Mouse (Mus musculus) neural tube, embryonic 11.5 days (tissue): ENCODE measurements around the gene Ndufa7. TPM values are rescaled to one million over a fixed set of nuclear protein-coding genes. Genes with fewer than 3 reads are reported as not detected.
"Not testable (repeated sequence)": the region's sequence is repeated elsewhere in the genome, so short reads cannot be mapped to it uniquely, and the experiment has no call there.

ENCODE experiments used
- ATAC-seq: fragments of 200-750 bp; cut with Nextera tagmentation; 2 replicates; pipeline ENCODE4 v1.8.0; 2017; ENCODE audit warnings: moderate number of reproducible peaks, mild to moderate bottlenecking, moderate TSS enrichment, moderate library complexity; ENCODE audit not compliant: insufficient read depth, low FRiP score, low TSS enrichment
- DNase-seq: peaks from one replicate; pipeline ENCODE4 v3.0.0-alpha.2; 2015; ENCODE audit warnings: low spot score
- H3K27ac ChIP-seq: fragments of 300-500 bp; sonication (generic); 2 replicates; pipeline ENCODE4 v1.5.1; 2014; ENCODE audit warnings: low read depth, mild to moderate bottlenecking, low read length
- H3K27me3 ChIP-seq: fragments of 300-500 bp; sonication (generic); 2 replicates; pipeline ENCODE4 v1.6.1; 2014; ENCODE audit warnings: mild to moderate bottlenecking, low read length, mixed read lengths; ENCODE audit not compliant: control insufficient read depth, insufficient read depth
- H3K36me3 ChIP-seq: fragments of 300-500 bp; sonication (generic); 2 replicates; pipeline ENCODE4 v1.6.1; 2014; ENCODE audit warnings: mild to moderate bottlenecking, low read length, moderate library complexity, mixed read lengths; ENCODE audit not compliant: control insufficient read depth, insufficient read depth
- H3K4me1 ChIP-seq: fragments of 300-500 bp; sonication (generic); 2 replicates; pipeline ENCODE4 v1.6.1; 2014; ENCODE audit warnings: low read length, mixed read lengths; ENCODE audit not compliant: control insufficient read depth, insufficient read depth
- H3K4me2 ChIP-seq: fragments of 300-500 bp; sonication (generic); 2 replicates; pipeline ENCODE4 v1.6.1; 2014; ENCODE audit warnings: low read depth, mild to moderate bottlenecking, moderate library complexity
- H3K4me3 ChIP-seq: fragments of 300-500 bp; sonication (generic); 2 replicates; pipeline ENCODE4 v1.5.1; 2014; ENCODE audit warnings: low read depth, low read length
- H3K9ac ChIP-seq: fragments of 300-500 bp; sonication (generic); 2 replicates; pipeline ENCODE4 v1.6.1; 2014; ENCODE audit warnings: mild to moderate bottlenecking, low read length
- H3K9me3 ChIP-seq: fragments of 300-500 bp; sonication (generic); 2 replicates; pipeline ENCODE4 v1.6.1; 2016; ENCODE audit warnings: low read length; ENCODE audit not compliant: control insufficient read depth
- WGBS: fragments of 180-500 bp; shearing (Covaris S2); extraction: QIAGEN DNeasy Blood & Tissue Kit; methylation state at CpG from one replicate; pipeline ENCODE4 v1.1.7; 2014; 5-methylcytosine and 5-hydroxymethylcytosine counted together
- microRNA-seq: library from miRNA; unstranded; fragments of <30 nt; microRNA quantifications from one replicate; pipeline ENCODE4, GENCODE M21; 2016
- polyA plus RNA-seq: library from polyadenylated mRNA; unstranded; fragments of >200 nt; fragmentation: Nextera tagmentation; extraction: Ambion mirVana; gene quantifications from 2 replicates; pipeline ENCODE4 v1.2.1, GENCODE M21; 2014

The Ndufa7 gene
- polyA plus RNA-seq, 1 experiment from 2014 or later = 432 TPM

DNA sequence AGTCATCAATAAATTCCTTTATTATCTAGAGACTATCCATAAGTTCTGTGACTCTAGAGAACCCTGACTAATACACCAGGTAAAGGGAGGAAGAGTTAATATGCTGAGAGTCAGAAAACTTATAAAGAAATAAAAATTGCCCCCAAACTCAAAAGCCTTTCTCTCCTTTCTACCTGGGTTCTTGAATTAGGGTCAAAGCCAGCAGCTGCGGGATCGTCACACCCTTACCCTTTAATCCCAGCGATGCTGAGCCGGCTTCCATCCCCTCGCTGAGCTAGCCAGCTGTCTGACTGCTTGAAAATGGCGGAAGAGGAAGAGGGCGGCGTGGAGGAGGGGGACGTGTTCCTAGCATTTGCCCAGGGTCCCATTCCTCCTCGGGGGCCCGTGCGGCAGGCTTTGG lies 49.2 kb downstream of the Ndufa7 start, which contains the start of gene Gm7029:
TSS of gene Gm7029 (plus strand) at position 301 of the 400 bp plus-strand sequence.
- not testable (repeated sequence) for H3K4me1 ChIP-seq, H3K9ac ChIP-seq, DNase-seq, H3K4me3 ChIP-seq, H3K27ac ChIP-seq, H3K27me3 ChIP-seq, ATAC-seq, H3K9me3 ChIP-seq, H3K36me3 ChIP-seq, H3K4me2 ChIP-seq
- 89% methylated on average over 3 of the region's 12 CpGs for WGBS

DNA sequence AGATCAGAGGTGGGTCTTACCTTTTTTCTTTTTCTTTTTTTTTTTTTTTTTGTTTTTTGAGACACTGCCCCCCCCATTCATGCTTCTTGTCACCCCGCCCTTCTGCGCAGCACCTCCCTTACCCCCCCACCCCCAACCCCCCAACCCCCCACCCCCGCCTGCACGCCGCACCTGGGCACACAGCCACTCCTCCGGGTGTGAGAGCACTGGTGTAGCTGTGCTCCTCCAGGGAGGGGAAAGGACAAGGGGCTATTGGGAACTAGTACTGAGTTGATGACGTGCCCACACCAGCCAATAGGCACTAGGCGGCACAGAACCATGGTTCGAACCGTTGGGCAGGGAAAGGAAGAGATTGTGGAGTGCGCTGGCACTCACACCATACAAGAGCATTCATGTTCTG lies 50.0 kb downstream of the Ndufa7 start:
- WGBS = 91% methylated on average over 11 of the region's 11 CpGs
- Histone ChIP-seq H3K4me1 (no peaks in the 10 kb centered on the region), H3K9ac (no peak overlapping the region), H3K9me3 (no peaks in the 10 kb centered on the region), H3K4me2 (no peak overlapping the region), H3K27ac (no peak overlapping the region), H3K27me3 (no peaks in the 10 kb centered on the region), H3K36me3 (no peaks in the 10 kb centered on the region), H3K4me3 (no peak overlapping the region)
- DNase-seq (no peak), ATAC-seq (no peak)

DNA sequence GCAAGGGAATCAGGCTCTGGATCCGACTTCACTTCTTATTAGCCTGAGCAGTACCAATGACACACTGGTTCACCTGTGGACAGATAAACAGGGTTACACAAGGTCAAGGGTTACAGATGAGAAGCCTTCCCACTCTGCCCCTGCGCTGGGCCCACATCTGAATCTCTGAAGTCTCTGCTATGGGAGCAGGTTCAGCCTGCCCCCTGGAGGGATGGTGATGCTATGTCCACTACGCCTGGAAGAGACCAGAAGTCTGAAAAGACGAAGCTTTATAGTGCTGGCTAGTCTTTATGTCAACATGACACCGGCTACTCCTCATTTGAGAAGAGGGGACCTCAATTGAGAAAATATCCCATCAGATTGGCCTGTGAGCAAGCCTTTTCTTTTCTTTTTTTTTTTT lies 51.4 kb downstream of the Ndufa7 start:
- H3K4me3 ChIP-seq, ATAC-seq, H3K36me3 ChIP-seq, H3K9ac ChIP-seq, H3K9me3 ChIP-seq, H3K4me1 ChIP-seq, H3K4me2 ChIP-seq, H3K27ac ChIP-seq, H3K27me3 ChIP-seq: not testable (repeated sequence)
- peak; percentile 22 for DNase-seq
- WGBS = 82% methylated on average over 5 of the region's 5 CpGs

DNA sequence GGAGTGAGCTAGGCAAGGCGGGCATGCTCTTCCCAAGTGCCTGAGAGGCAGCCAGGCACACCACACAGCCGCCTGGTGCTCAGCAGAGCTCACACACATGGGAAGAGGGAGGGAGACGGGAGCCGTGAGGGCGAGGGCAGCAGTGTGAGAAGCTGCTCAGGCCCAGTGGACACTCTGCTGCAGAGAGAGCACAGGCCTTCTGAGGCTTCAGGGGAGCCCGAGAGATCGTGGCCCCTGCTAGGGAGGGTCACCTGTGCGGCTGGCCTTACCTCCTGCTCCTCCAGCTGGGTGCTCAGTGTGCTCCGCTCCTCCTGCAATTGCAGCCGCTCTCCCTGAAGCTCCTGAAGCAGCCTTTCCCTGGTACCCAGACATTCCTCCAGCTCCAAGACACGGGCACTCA lies 59.9 kb downstream of the Ndufa7 start:
- not testable (repeated sequence) for H3K9me3 ChIP-seq, H3K36me3 ChIP-seq, H3K4me3 ChIP-seq, DNase-seq, H3K9ac ChIP-seq, ATAC-seq, H3K27ac ChIP-seq, H3K4me2 ChIP-seq, H3K4me1 ChIP-seq, H3K27me3 ChIP-seq
- 95% methylated on average over 6 of the region's 11 CpGs for WGBS

DNA sequence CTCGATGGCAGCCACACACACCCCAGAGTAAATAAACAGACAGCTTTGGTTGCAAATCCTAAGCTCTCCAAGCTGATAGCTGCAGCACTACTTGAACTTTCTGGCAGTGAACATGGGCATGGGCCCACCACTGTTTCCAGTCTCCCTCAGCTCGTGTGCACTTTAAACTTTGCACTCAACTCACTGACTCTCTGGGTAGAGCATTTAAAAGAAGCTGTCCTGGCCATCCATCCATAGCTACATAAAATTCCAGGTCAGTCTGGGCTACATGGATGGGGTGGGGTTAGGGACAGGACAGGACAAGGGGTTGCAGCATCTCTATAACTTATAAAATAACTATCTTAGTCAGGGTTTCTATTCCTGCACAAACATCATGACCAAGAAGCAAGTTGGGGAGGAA lies 63.4 kb downstream of the Ndufa7 start:
- not testable (repeated sequence) for DNase-seq, H3K9me3 ChIP-seq, H3K27ac ChIP-seq, ATAC-seq, H3K4me2 ChIP-seq, H3K4me1 ChIP-seq, H3K9ac ChIP-seq, H3K36me3 ChIP-seq, H3K27me3 ChIP-seq, H3K4me3 ChIP-seq
- WGBS = 81% methylated on average over 2 of the region's 2 CpGs

Small RNA genes within 50 kb of the gene (microRNA-seq; reads per million reads assigned to microRNA genes)
- gene Gm27740 = not detected

Other genes with a start within 250 kb of the Ndufa7 start
- 68.8 and 71.0 TPM in 2 replicates for gene Zfp414, start 195.5 kb upstream of the Ndufa7 start, polyA plus RNA-seq
- 0.20 and 1.0 TPM in 2 replicates for gene Pram1, start 186.5 kb upstream of the Ndufa7 start, polyA plus RNA-seq
- gene Hnrnpm, start 137.7 kb upstream of the Ndufa7 start, polyA plus RNA-seq = 554 and 558 TPM in 2 replicates
- gene March2, start 105.9 kb upstream of the Ndufa7 start, polyA plus RNA-seq = 39.3 and 43.8 TPM in 2 replicates
- 293 and 295 TPM in 2 replicates for gene Rab11b, start 64.0 kb upstream of the Ndufa7 start, polyA plus RNA-seq
- 14.9 and 18.6 TPM in 2 replicates for gene Angptl4, start 42.7 kb upstream of the Ndufa7 start, polyA plus RNA-seq
- 23.5 TPM in 2 replicates for gene Kank3, start 14.1 kb upstream of the Ndufa7 start, polyA plus RNA-seq
- gene Rps28, start within 50 bp of the Ndufa7 start, polyA plus RNA-seq = 813 and 863 TPM in 2 replicates
- 72.6 and 79.1 TPM in 2 replicates for gene Cd320, start 18.5 kb downstream of the Ndufa7 start, polyA plus RNA-seq
- not detected in 2 replicates for gene Gm7029, start 49.3 kb downstream of the Ndufa7 start, polyA plus RNA-seq
- 8.4 and 11.0 TPM in 2 replicates for gene Kifc1, start 66.1 kb downstream of the Ndufa7 start, polyA plus RNA-seq
- gene Platr17, start 80.6 kb downstream of the Ndufa7 start, polyA plus RNA-seq = not detected in 2 replicates
- gene Daxx, start 84.8 kb downstream of the Ndufa7 start, polyA plus RNA-seq = 61.2 and 61.4 TPM in 2 replicates
- gene Tapbp, start 91.3 kb downstream of the Ndufa7 start, polyA plus RNA-seq = 12.9 and 16.2 TPM in 2 replicates
- gene Zbtb22, start 91.3 kb downstream of the Ndufa7 start, polyA plus RNA-seq = 10.5 and 11.2 TPM in 2 replicates
- 38.7 and 42.6 TPM in 2 replicates for gene Rgl2, start 105.0 kb downstream of the Ndufa7 start, polyA plus RNA-seq
- gene Pfdn6, start 115.8 kb downstream of the Ndufa7 start, polyA plus RNA-seq = 190 and 195 TPM in 2 replicates
- 29.5 and 33.4 TPM in 2 replicates for gene Wdr46, start 116.1 kb downstream of the Ndufa7 start, polyA plus RNA-seq
- 4.4 and 4.9 TPM in 2 replicates for gene B3galt4, start 126.9 kb downstream of the Ndufa7 start, polyA plus RNA-seq
- 40.7 and 43.8 TPM in 2 replicates for gene Vps52, start 131.2 kb downstream of the Ndufa7 start, polyA plus RNA-seq
- gene Rps18, start 131.4 kb downstream of the Ndufa7 start, polyA plus RNA-seq = 1,341 and 1,360 TPM in 2 replicates
- 20.2 and 23.1 TPM in 2 replicates for gene H2-K1, start 175.8 kb downstream of the Ndufa7 start, polyA plus RNA-seq
- 5.2 and 8.4 TPM in 2 replicates for gene Ring1, start 200.1 kb downstream of the Ndufa7 start, polyA plus RNA-seq
- gene H2-Ke6, start 203.5 kb downstream of the Ndufa7 start, polyA plus RNA-seq = 48.1 and 52.7 TPM in 2 replicates
- gene Slc39a7, start 207.1 kb downstream of the Ndufa7 start, polyA plus RNA-seq = 89.7 and 108 TPM in 2 replicates
- 25.1 and 27.1 TPM in 2 replicates for gene Rxrb, start 207.2 kb downstream of the Ndufa7 start, polyA plus RNA-seq
- gene Col11a2, start 214.9 kb downstream of the Ndufa7 start, polyA plus RNA-seq = 1.5 and 2.9 TPM in 2 replicates